Mouse (Mus musculus) cerebral cortex, adult 2 months (tissue): ENCODE measurements around the gene Atp1b3.

Source experiments
- WGBS: fragments of 180-500 bp; shearing (Covaris S2); methylation state at CpG from one replicate; pipeline ENCODE4 v1.1.7; 2018; 5-methylcytosine and 5-hydroxymethylcytosine counted together

Gene Atp1b3

GRCm38 (mm10) chr9:96364141-96364838, at the start of gene Atp1b3:
Atp1b3 (minus strand) TSS chr9:96364442.
- under 1% methylated on average over 81 of the region's 81 CpGs for WGBS

- 44% methylated on average over 9 of the region's 9 CpGs for WGBS
Observed at GRCm38 (mm10) chr9:96412821-96413405, 48.7 kb upstream of the Atp1b3 start.

- WGBS, result 97% methylated on average over 3 of the region's 3 CpGs
Observed at GRCm38 (mm10) chr9:96404312-96404711, 40.1 kb upstream of the Atp1b3 start.

GRCm38 (mm10) chr9:96399916-96400315, 35.7 kb upstream of the Atp1b3 start:
- WGBS, result 94% methylated on average over 3 of the region's 3 CpGs

GRCm38 (mm10) chr9:96399425-96399878, 35.2 kb upstream of the Atp1b3 start:
- 80% methylated on average over 6 of the region's 6 CpGs for WGBS

- WGBS, result 60% methylated on average over 4 of the region's 4 CpGs
Observed at GRCm38 (mm10) chr9:96398614-96399013, 34.4 kb upstream of the Atp1b3 start.

GRCm38 (mm10) chr9:96398165-96398564, 33.9 kb upstream of the Atp1b3 start:
- 51% methylated on average over 8 of the region's 8 CpGs for WGBS

GRCm38 (mm10) chr9:96394910-96395690, 30.9 kb upstream of the Atp1b3 start:
- WGBS, result 69% methylated on average over 16 of the region's 16 CpGs

- WGBS, result 93% methylated on average over 2 of the region's 2 CpGs
Observed at GRCm38 (mm10) chr9:96393731-96394235, 29.5 kb upstream of the Atp1b3 start.

- 91% methylated on average over 5 of the region's 5 CpGs for WGBS
Observed at GRCm38 (mm10) chr9:96393112-96393511, 28.9 kb upstream of the Atp1b3 start.

- 81% methylated on average over 1 of the region's 1 CpGs for WGBS
Observed at GRCm38 (mm10) chr9:96391921-96392320, 27.7 kb upstream of the Atp1b3 start.

GRCm38 (mm10) chr9:96383714-96384487, 19.7 kb upstream of the Atp1b3 start:
- WGBS, result 81% methylated on average over 18 of the region's 18 CpGs

GRCm38 (mm10) chr9:96382756-96383155, 18.5 kb upstream of the Atp1b3 start:
- WGBS, result 76% methylated on average over 4 of the region's 4 CpGs

GRCm38 (mm10) chr9:96381393-96381792, 17.2 kb upstream of the Atp1b3 start:
- 72% methylated on average over 13 of the region's 13 CpGs for WGBS

GRCm38 (mm10) chr9:96379551-96379950, 15.3 kb upstream of the Atp1b3 start:
- WGBS, result 89% methylated on average over 7 of the region's 7 CpGs

- WGBS, result 91% methylated on average over 5 of the region's 5 CpGs
Observed at GRCm38 (mm10) chr9:96378747-96379146, 14.5 kb upstream of the Atp1b3 start.

- 82% methylated on average over 1 of the region's 1 CpGs for WGBS
Observed at GRCm38 (mm10) chr9:96377096-96377495, 12.9 kb upstream of the Atp1b3 start.

GRCm38 (mm10) chr9:96375819-96376218, 11.6 kb upstream of the Atp1b3 start:
- WGBS, result 78% methylated on average over 3 of the region's 3 CpGs

- 87% methylated on average over 5 of the region's 5 CpGs for WGBS
Observed at GRCm38 (mm10) chr9:96371075-96371474, 6.8 kb upstream of the Atp1b3 start.

- 77% methylated on average over 5 of the region's 5 CpGs for WGBS
Observed at GRCm38 (mm10) chr9:96369654-96370384, 5.6 kb upstream of the Atp1b3 start.
